Mouse (Mus musculus): ENCODE results near the gene Ganab.
"Not testable (repeated sequence)": the region's sequence is repeated elsewhere in the genome, so short reads cannot be mapped to it uniquely, and the experiment has no call there.

GRCm38 (mm10) chr19:8897211-8897864, 533 bp upstream of the Ganab start:
- not testable (repeated sequence) for TF ChIP-seq CTCF (IDR thresholded peaks at IDR 0.05; ENCODE audit: control insufficient read depth, insufficient read depth, insufficient read length); USF1 (IDR thresholded peaks at IDR 0.05; ENCODE audit: low read depth)
